Mouse (Mus musculus): Measurements from ENCODE around the gene Zdhhc8. TPM values are rescaled to one million over a fixed set of nuclear protein-coding genes. Genes with fewer than 3 reads are reported as not detected.

Zdhhc8 gene
- polyA plus RNA-seq, 1 experiment = 28.9 TPM

GRCm38 (mm10) chr16:18211417-18212171 lies 23.3 kb downstream of the Zdhhc8 start:
- 43% methylated on average over 10 of the region's 10 CpGs for WGBS
- Histone ChIP-seq H3K4me3 (ENCODE audit: insufficient read depth, low read depth, low read length) (no peak overlapping the region), H3K27me3 (replicated peaks; ENCODE audit: control insufficient read depth, insufficient read depth, low read length) (no peaks in the 10 kb centered on the region), H3K36me3 (ENCODE audit: control insufficient read depth, insufficient read depth, low read length) (no peaks in the 10 kb centered on the region), H3K27ac (ENCODE audit: insufficient read depth, low read depth, low read length) (no peak overlapping the region), H3K4me1 (ENCODE audit: control insufficient read depth, insufficient read depth, low read length) (no peaks in the 10 kb centered on the region)
- peak; percentile 81 for DNase-seq
- TF ChIP-seq CTCF (conservative IDR thresholded peaks at IDR 0.05; ENCODE audit: insufficient read depth, insufficient read length, low read depth, low read length) = peak; percentile 95
- no peak for TF ChIP-seq POLR2A (IDR thresholded peaks at IDR 0.05; ENCODE audit: low read depth, low read length)

- no peaks in the 10 kb centered on the region for H3K36me3 ChIP-seq (ENCODE audit: control insufficient read depth, insufficient read depth, low read length)
- WGBS = 19% methylated on average over 8 of the region's 8 CpGs
- TF ChIP-seq POLR2A (IDR thresholded peaks at IDR 0.05; ENCODE audit: low read depth, low read length) = no peak
- TF ChIP-seq CTCF (conservative IDR thresholded peaks at IDR 0.05; ENCODE audit: insufficient read depth, insufficient read length, low read depth, low read length) = peak; percentile 83
- no peak overlapping the region for H3K4me3 ChIP-seq (ENCODE audit: insufficient read depth, low read depth, low read length)
- no peaks in the 10 kb centered on the region for H3K4me1 ChIP-seq (ENCODE audit: control insufficient read depth, insufficient read depth, low read length)
- no peaks in the 10 kb centered on the region for H3K27me3 ChIP-seq (replicated peaks; ENCODE audit: control insufficient read depth, insufficient read depth, low read length)
- no peak overlapping the region for H3K27ac ChIP-seq (ENCODE audit: insufficient read depth, low read depth, low read length)
- peak; percentile 61 for DNase-seq
These were observed 24.1 kb downstream of the Zdhhc8 start for GRCm38 (mm10) chr16:18210701-18211416.

- Histone ChIP-seq H3K27ac (ENCODE audit: insufficient read depth, low read depth, low read length) (no peak overlapping the region), H3K27me3 (replicated peaks; ENCODE audit: control insufficient read depth, insufficient read depth, low read length) (no peaks in the 10 kb centered on the region), H3K4me3 (ENCODE audit: insufficient read depth, low read depth, low read length) (no peak overlapping the region), H3K36me3 (ENCODE audit: control insufficient read depth, insufficient read depth, low read length) (no peaks in the 10 kb centered on the region), H3K4me1 (ENCODE audit: control insufficient read depth, insufficient read depth, low read length) (no peaks in the 10 kb centered on the region)
- no peak for TF ChIP-seq CTCF (conservative IDR thresholded peaks at IDR 0.05; ENCODE audit: insufficient read depth, insufficient read length, low read depth, low read length)
- no peak for TF ChIP-seq POLR2A (IDR thresholded peaks at IDR 0.05; ENCODE audit: low read depth, low read length)
- WGBS = 46% methylated on average over 7 of the region's 7 CpGs
- no peak for DNase-seq
These were observed 31.4 kb downstream of the Zdhhc8 start for GRCm38 (mm10) chr16:18203430-18204091.

GRCm38 (mm10) chr16:18202061-18202460 lies 32.9 kb downstream of the Zdhhc8 start:
- Histone ChIP-seq H3K4me3 (ENCODE audit: insufficient read depth, low read depth, low read length) (no peak overlapping the region), H3K27ac (ENCODE audit: insufficient read depth, low read depth, low read length) (no peak overlapping the region), H3K36me3 (ENCODE audit: control insufficient read depth, insufficient read depth, low read length) (no peaks in the 10 kb centered on the region), H3K4me1 (ENCODE audit: control insufficient read depth, insufficient read depth, low read length) (no peaks in the 10 kb centered on the region), H3K27me3 (replicated peaks; ENCODE audit: control insufficient read depth, insufficient read depth, low read length) (no peaks in the 10 kb centered on the region)
- DNase-seq = no peak
- no peak for TF ChIP-seq CTCF (conservative IDR thresholded peaks at IDR 0.05; ENCODE audit: insufficient read depth, insufficient read length, low read depth, low read length)
- WGBS = 90% methylated on average over 1 of the region's 1 CpGs

GRCm38 (mm10) chr16:18201620-18202019 lies 33.3 kb downstream of the Zdhhc8 start:
- 79% methylated on average over 1 of the region's 1 CpGs for WGBS
- no peaks in the 10 kb centered on the region for H3K27me3 ChIP-seq (replicated peaks; ENCODE audit: control insufficient read depth, insufficient read depth, low read length)
- no peaks in the 10 kb centered on the region for H3K36me3 ChIP-seq (ENCODE audit: control insufficient read depth, insufficient read depth, low read length)
- TF ChIP-seq POLR2A (IDR thresholded peaks at IDR 0.05; ENCODE audit: low read depth, low read length) (no peak), CTCF (conservative IDR thresholded peaks at IDR 0.05; ENCODE audit: insufficient read depth, insufficient read length, low read depth, low read length) (no peak)
- H3K4me3 ChIP-seq (ENCODE audit: insufficient read depth, low read depth, low read length) = no peak overlapping the region
- no peak for DNase-seq
- no peaks in the 10 kb centered on the region for H3K4me1 ChIP-seq (ENCODE audit: control insufficient read depth, insufficient read depth, low read length)
- H3K27ac ChIP-seq (ENCODE audit: insufficient read depth, low read depth, low read length) = no peak overlapping the region

GRCm38 (mm10) chr16:18200062-18200461 lies 34.9 kb downstream of the Zdhhc8 start:
- TF ChIP-seq CTCF (conservative IDR thresholded peaks at IDR 0.05; ENCODE audit: insufficient read depth, insufficient read length, low read depth, low read length) (no peak), POLR2A (IDR thresholded peaks at IDR 0.05; ENCODE audit: low read depth, low read length) (no peak)
- Histone ChIP-seq H3K36me3 (ENCODE audit: control insufficient read depth, insufficient read depth, low read length) (no peaks in the 10 kb centered on the region), H3K27ac (ENCODE audit: insufficient read depth, low read depth, low read length) (no peak overlapping the region), H3K4me1 (ENCODE audit: control insufficient read depth, insufficient read depth, low read length) (no peaks in the 10 kb centered on the region), H3K4me3 (ENCODE audit: insufficient read depth, low read depth, low read length) (no peak overlapping the region), H3K27me3 (replicated peaks; ENCODE audit: control insufficient read depth, insufficient read depth, low read length) (no peaks in the 10 kb centered on the region)
- WGBS = 71% methylated on average over 2 of the region's 2 CpGs
- DNase-seq = no peak
